Mouse (Mus musculus) spleen, postnatal 14 days (tissue): ENCODE data around the gene Tmem159.

Source experiments
- DNase-seq, 2 experiments: peaks; one replicate each; pipeline ENCODE4 v3.0.0; 2021 to 2022; ENCODE audit warnings: low spot score in 2 of 2

Tmem159 gene

DNA sequence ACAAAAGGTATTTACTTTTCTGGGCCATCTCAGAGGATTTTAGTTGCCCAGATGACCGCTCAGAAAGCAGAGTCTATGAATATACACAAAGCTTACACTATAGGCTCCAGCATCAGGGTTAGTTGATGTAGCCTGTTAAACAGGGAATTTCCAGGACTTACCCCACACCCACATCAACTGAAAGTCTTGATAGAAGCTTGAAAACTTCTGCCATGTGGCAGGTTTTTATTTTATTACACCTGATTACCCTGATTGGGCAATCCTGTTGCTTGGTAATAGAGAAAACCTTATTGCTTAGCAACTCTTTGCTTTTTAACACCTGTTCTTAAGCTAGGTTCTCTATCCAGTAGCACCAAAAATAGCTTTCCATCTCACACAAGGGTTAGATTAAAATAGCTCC lies 40.6 kb downstream of the Tmem159 start:
- DNase-seq, result no peak

DNA sequence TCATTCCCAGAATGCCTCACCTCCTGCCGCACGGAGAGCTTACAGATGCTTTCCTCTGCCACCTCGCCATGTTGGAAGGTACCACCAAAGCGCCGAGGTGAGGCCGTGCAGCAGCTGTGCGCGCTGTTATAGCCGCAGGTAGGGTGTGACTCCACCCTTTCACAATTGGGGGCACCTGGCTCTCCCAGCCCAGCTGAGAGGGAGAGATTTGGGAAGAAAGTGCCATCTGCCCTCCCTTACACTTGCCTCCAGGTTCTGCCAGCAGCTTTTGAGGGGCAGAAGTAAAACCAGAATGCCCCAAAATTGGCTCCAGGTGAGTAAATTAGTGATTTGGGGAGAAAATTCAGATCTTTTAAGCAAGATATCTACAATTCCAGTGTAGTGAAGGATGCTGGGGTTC lies 43.0 kb downstream of the Tmem159 start, which contains the start of gene Zp2:
TSS of gene Zp2 (minus strand) at position 101 of the 400 bp plus-strand sequence.
- DNase-seq, result no peak

DNA sequence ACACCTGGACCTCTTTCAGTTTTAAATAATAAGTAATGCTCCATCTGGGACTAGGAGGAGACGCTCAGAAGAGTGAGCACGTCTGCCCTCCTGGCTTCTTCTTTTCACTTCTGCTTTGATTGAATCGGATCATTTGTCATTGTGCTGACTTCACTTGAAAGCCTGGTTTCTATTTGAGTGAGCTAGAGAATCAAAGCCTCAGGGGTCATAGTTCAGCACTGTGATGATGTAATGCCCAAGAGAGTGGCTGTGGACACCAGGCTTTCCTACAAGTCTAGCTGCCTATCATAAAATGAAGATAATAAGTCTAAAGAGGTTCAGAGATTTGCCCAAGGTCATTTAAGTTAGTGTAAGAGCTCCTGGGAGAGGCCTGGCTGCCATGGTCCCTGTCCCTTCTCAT lies 48.1 kb downstream of the Tmem159 start:
- no peak for DNase-seq

DNA sequence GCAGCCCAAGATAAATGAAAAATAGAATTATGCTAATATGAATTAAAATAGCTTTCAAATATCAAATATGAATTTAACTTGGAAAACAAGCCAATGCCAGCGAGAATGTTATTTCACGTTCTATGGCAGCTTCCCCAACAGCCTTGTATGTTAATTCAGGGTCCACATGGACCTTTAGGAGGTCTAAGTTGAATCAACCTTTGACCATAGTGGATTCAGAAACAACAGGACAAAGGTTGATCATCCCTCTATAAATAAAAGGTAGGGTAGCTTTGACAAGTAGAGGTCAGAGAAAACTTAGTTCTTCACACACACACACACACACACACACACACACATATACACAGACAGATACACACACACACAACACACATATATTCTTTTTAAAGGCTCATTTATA lies 48.7 kb downstream of the Tmem159 start:
- no peak for DNase-seq

DNA sequence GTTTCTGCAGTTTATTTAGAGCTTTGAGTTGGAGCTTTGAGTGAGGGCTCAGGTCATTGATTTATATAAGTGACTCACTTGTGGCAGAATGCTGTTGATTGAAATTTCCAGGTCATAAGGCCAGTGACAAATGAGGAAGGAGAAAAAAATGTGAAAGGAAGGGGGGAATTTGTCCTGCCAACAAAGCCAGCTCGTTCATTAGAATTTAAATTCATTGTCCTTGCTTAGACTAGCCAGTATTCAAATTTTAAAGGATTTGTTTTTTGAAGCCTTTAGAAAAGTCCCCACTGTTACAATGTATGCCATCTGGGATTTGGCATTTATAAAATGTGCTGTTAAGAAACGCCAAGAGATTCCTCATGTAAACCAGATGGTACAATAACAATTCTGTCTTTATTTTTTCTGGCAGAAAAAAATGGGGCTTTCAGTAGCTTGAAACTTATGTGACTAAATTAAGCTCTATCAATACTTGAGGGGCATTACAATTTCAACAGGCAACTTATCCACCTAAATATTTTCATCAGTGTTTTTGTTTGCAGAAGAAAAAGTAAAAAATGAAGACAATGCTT lies 54.8 kb downstream of the Tmem159 start:
- no peak for DNase-seq

DNA sequence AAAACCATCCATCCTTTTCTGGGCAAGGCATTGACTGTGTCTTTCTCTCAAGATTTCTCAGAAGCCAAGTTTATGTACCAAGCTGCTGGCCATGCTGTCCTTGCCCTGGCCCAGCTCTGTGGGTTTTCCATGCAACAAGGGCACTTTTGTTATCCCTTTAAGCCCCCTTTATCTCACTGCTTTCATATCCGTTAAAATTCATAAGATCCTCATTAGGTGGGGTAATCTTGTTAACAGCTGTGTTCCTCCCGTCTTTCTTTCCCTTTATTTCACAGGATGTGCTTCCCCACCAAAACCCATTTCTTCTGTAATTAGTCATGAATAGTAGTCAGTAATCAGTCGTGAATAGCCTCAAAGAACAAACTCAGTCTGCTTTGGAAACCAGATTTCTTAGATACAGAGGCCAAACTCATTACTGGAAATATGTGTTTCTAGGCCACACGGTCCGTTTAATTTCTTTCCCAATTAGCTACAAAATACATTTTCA lies 55.5 kb downstream of the Tmem159 start:
- DNase-seq, result no peak

DNA sequence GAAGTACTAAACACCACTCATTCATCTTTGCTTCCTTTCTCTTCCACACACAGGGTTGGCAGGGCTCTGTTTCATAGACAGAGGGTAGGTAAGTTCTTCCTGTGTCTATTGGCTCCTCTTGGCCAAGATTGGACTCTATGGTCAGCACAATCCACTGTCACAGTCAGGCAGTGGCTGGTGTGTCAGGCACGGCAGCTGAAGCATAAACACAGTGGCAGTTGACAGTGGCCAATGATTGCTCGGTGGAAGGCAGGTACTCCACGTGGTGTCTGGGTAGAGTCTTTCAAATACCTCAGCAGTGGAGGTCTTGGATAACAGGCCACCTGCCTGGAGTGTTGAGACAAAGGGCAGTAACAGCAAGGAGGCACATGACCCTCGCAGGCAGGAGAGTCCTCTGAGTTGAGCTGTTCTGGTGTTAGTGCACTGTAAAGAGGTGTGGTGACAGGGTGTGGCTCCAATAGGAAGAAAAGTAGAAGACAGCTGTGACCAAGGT lies 56.0 kb downstream of the Tmem159 start:
- no peak for DNase-seq

DNA sequence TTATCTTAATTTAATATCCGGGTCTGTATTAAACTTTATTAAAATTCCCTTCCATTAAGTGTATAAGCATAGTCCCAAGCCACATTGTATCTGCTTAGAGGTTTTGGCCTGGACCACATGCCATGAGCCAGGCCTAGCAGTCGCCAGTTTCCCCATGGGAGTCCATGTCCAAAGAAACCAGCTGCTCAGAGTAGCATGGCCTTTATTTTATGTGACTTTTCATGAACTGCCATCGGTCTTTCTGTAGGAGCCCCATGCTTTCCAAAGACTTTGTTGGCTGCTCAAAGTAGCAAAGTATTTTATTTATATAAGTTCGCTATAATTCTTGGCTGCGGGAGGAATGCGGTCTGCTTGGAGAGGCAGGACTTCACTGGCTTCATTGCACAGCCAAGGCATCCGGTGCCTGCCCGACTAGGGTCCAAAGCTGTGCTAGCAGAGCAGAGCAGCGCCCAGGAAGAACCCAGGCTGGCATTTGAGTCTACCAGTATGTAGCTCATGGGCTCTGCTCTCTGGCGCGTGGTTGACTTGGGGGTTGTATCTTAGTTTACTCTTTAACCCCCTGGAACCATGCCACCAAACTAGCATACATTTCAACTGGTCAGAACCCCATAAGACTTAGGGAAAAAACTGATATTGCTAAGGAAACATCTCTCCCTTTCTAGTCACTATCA lies 61.6 kb downstream of the Tmem159 start:
- DNase-seq, result no peak
